Mouse (Mus musculus) T-cell, adult 2 months (primary cell): ENCODE data around the gene Sycp3.
"Not testable (repeated sequence)": the region's sequence is repeated elsewhere in the genome, so short reads cannot be mapped to it uniquely, and the experiment has no call there.

Experiments
- DNase-seq: peaks from one replicate; pipeline ENCODE4 v3.0.0; 2022; ENCODE audit warnings: low spot score

The Sycp3 gene

GRCm38 (mm10) chr10:88459502-88459992 lies at the start of gene Sycp3:
TSS of gene Sycp3 (plus strand) at chr10:88459569.
- DNase-seq = no peak

- DNase-seq = no peak
Measured at GRCm38 (mm10) chr10:88409751-88410150, 49.6 kb upstream of the Sycp3 start.

GRCm38 (mm10) chr10:88412290-88412995 lies 46.9 kb upstream of the Sycp3 start:
- no peak for DNase-seq

GRCm38 (mm10) chr10:88417686-88418085 lies 41.7 kb upstream of the Sycp3 start:
- no peak for DNase-seq

GRCm38 (mm10) chr10:88420141-88420541 lies 39.2 kb upstream of the Sycp3 start:
- DNase-seq = no peak

GRCm38 (mm10) chr10:88420655-88421435 lies 38.5 kb upstream of the Sycp3 start:
- no peak for DNase-seq

- peak; percentile 53 for DNase-seq
Measured at GRCm38 (mm10) chr10:88426158-88426816, 33.1 kb upstream of the Sycp3 start.

GRCm38 (mm10) chr10:88426896-88427295 lies 32.5 kb upstream of the Sycp3 start:
- no peak for DNase-seq

- peak; percentile 59 for DNase-seq
Measured at GRCm38 (mm10) chr10:88427998-88428397, 31.4 kb upstream of the Sycp3 start.

GRCm38 (mm10) chr10:88441224-88441623 lies 18.1 kb upstream of the Sycp3 start:
- no peak for DNase-seq

- no peak for DNase-seq
Measured at GRCm38 (mm10) chr10:88451221-88451620, 8.1 kb upstream of the Sycp3 start.

- DNase-seq = no peak
Measured at GRCm38 (mm10) chr10:88451990-88452389, 7.4 kb upstream of the Sycp3 start.

GRCm38 (mm10) chr10:88457816-88458215 lies 1.6 kb upstream of the Sycp3 start:
- no peak for DNase-seq

GRCm38 (mm10) chr10:88460122-88460820 lies 902 bp downstream of the Sycp3 start:
- no peak for DNase-seq

- DNase-seq = not testable (repeated sequence)
Measured at GRCm38 (mm10) chr10:88482866-88483265, 23.5 kb downstream of the Sycp3 start.

GRCm38 (mm10) chr10:88488629-88489028 lies 29.3 kb downstream of the Sycp3 start:
- no peak for DNase-seq

GRCm38 (mm10) chr10:88491632-88492031 lies 32.3 kb downstream of the Sycp3 start:
- no peak for DNase-seq

- DNase-seq = no peak
Measured at GRCm38 (mm10) chr10:88492658-88493057, 33.3 kb downstream of the Sycp3 start.

GRCm38 (mm10) chr10:88494959-88495587 lies 35.7 kb downstream of the Sycp3 start:
- no peak for DNase-seq

- DNase-seq = no peak
Measured at GRCm38 (mm10) chr10:88496864-88497564, 37.6 kb downstream of the Sycp3 start.

GRCm38 (mm10) chr10:88499993-88500392 lies 40.6 kb downstream of the Sycp3 start:
- no peak for DNase-seq
